Mouse (Mus musculus) liver, postnatal 0 days (tissue): ENCODE data around the gene Abca4. TPM values are rescaled to one million over a fixed set of nuclear protein-coding genes. Genes with fewer than 3 reads are reported as not detected.

ENCODE experiments used
- ATAC-seq: fragments of 200-750 bp; cut with Nextera tagmentation; 2 replicates; pipeline ENCODE4 v1.8.0; 2017; ENCODE audit warnings: mild to moderate bottlenecking, moderate library complexity
- DNase-seq: peaks from one replicate; pipeline ENCODE4 v3.0.0-alpha.2; 2016
- H3K27ac ChIP-seq: fragments of 300-500 bp; sonication (generic); 2 replicates; pipeline ENCODE4 v1.5.1; 2014; ENCODE audit warnings: antibody characterized with exemption, moderate library complexity, mild to moderate bottlenecking, low read depth
- H3K27me3 ChIP-seq: fragments of 300-500 bp; sonication (generic); 2 replicates; pipeline ENCODE4 v1.6.1; 2014; ENCODE audit warnings: low read length, control low read depth, mixed read lengths; ENCODE audit not compliant: insufficient read depth
- H3K36me3 ChIP-seq: fragments of 300-500 bp; sonication (generic); replicated peaks from 2 replicates; pipeline ENCODE4 v1.6.1; 2014; ENCODE audit warnings: mild to moderate bottlenecking, control low read depth, low read length, moderate library complexity, mixed read lengths; ENCODE audit not compliant: insufficient read depth
- H3K4me1 ChIP-seq: fragments of 300-500 bp; sonication (generic); 2 replicates; pipeline ENCODE4 v1.6.1; 2014; ENCODE audit warnings: antibody characterized with exemption, mild to moderate bottlenecking, control low read depth; ENCODE audit not compliant: insufficient read depth
- H3K4me2 ChIP-seq: fragments of 300-500 bp; sonication (generic); 2 replicates; pipeline ENCODE4 v1.6.1; 2014; ENCODE audit warnings: low read depth, mild to moderate bottlenecking, low read length, moderate library complexity, mixed read lengths
- H3K4me3 ChIP-seq: fragments of 300-500 bp; sonication (generic); 2 replicates; pipeline ENCODE4 v1.5.1; 2014; ENCODE audit warnings: low read depth, low read length
- H3K9ac ChIP-seq: fragments of 300-500 bp; sonication (generic); replicated peaks from 2 replicates; pipeline ENCODE4 v1.6.1; 2014; ENCODE audit warnings: mild to moderate bottlenecking, moderate library complexity
- H3K9me3 ChIP-seq: fragments of 300-500 bp; sonication (generic); 2 replicates; pipeline ENCODE4 v1.6.1; 2016; ENCODE audit warnings: mild to moderate bottlenecking, control low read depth, low read length, mixed read lengths
- CTCF ChIP-seq: sonication (generic); IDR thresholded peaks from 2 replicates; pipeline ENCODE4 v1.5.1; 2016; ENCODE audit warnings: antibody characterized with exemption, low read depth
- EP300 ChIP-seq: IDR thresholded peaks from 2 replicates; pipeline ENCODE4 v1.6.1; 2016; ENCODE audit warnings: antibody characterized with exemption, low read depth, mild to moderate bottlenecking
- WGBS: fragments of 180-500 bp; shearing (Covaris S2); extraction: QIAGEN DNeasy Blood & Tissue Kit; methylation state at CpG from one replicate; pipeline ENCODE4 v1.1.7; 2014; ENCODE audit not compliant: insufficient replicate concordance; 5-methylcytosine and 5-hydroxymethylcytosine counted together
- polyA plus RNA-seq: library from polyadenylated mRNA; unstranded; fragments of >200 nt; fragmentation: Nextera tagmentation; extraction: Ambion mirVana; gene quantifications from 2 replicates; pipeline ENCODE4 v1.2.1, GENCODE M21; 2015

The Abca4 gene
- polyA plus RNA-seq, 1 experiment from 2014 or later = 0.40 TPM

- Histone ChIP-seq H3K4me1 (no peaks in the 10 kb centered on the region), H3K4me2 (no peak overlapping the region), H3K27ac (no peak overlapping the region), H3K36me3 (no peaks in the 10 kb centered on the region), H3K9ac (no peak overlapping the region), H3K4me3 (no peak overlapping the region), H3K9me3 (no peaks in the 10 kb centered on the region), H3K27me3 (no peaks in the 10 kb centered on the region)
- 43% methylated on average over 10 of the region's 10 CpGs for WGBS
- peak; percentile 92 for TF ChIP-seq CTCF
- TF ChIP-seq EP300 = no peak
- DNase-seq (peak; percentile 76), ATAC-seq (peak; percentile 75)
Measured at GRCm38 (mm10) chr3:122169616-122170178, 125.5 kb downstream of the Abca4 start.

- H3K4me2 ChIP-seq = no peak overlapping the region
- no peaks in the 10 kb centered on the region for H3K27me3 ChIP-seq
- 76% methylated on average over 10 of the region's 10 CpGs for WGBS
- no peaks in the 10 kb centered on the region for H3K9me3 ChIP-seq
- H3K36me3 ChIP-seq = no peaks in the 10 kb centered on the region
- H3K9ac ChIP-seq = no peak overlapping the region
- ATAC-seq = no peak
- TF ChIP-seq EP300 (no peak), CTCF (no peak)
- H3K4me3 ChIP-seq = no peak overlapping the region
- H3K27ac ChIP-seq = no peak overlapping the region
- H3K4me1 ChIP-seq = no peaks in the 10 kb centered on the region
- no peak for DNase-seq
Measured at GRCm38 (mm10) chr3:122170621-122171309, 126.5 kb downstream of the Abca4 start.

- TF ChIP-seq EP300 (no peak), CTCF (no peak)
- no peak overlapping the region for H3K9ac ChIP-seq
- no peak for ATAC-seq
- no peaks in the 10 kb centered on the region for H3K9me3 ChIP-seq
- no peak for DNase-seq
- no peaks in the 10 kb centered on the region for H3K36me3 ChIP-seq
- no peak overlapping the region for H3K4me2 ChIP-seq
- 78% methylated on average over 15 of the region's 15 CpGs for WGBS
- H3K4me3 ChIP-seq = no peak overlapping the region
- no peaks in the 10 kb centered on the region for H3K27me3 ChIP-seq
- H3K27ac ChIP-seq = no peak overlapping the region
- H3K4me1 ChIP-seq = no peaks in the 10 kb centered on the region
Measured at GRCm38 (mm10) chr3:122173526-122174150, 129.4 kb downstream of the Abca4 start.

- no peak for DNase-seq
- TF ChIP-seq EP300 (no peak), CTCF (no peak)
- no peak overlapping the region for H3K4me2 ChIP-seq
- no peaks in the 10 kb centered on the region for H3K9me3 ChIP-seq
- no peaks in the 10 kb centered on the region for H3K27me3 ChIP-seq
- H3K9ac ChIP-seq = no peak overlapping the region
- H3K36me3 ChIP-seq = no peaks in the 10 kb centered on the region
- H3K4me3 ChIP-seq = no peak overlapping the region
- 66% methylated on average over 6 of the region's 6 CpGs for WGBS
- no peaks in the 10 kb centered on the region for H3K4me1 ChIP-seq
- no peak for ATAC-seq
- H3K27ac ChIP-seq = no peak overlapping the region
Measured at GRCm38 (mm10) chr3:122176018-122176417, 131.8 kb downstream of the Abca4 start.

- DNase-seq = no peak
- no peak overlapping the region for H3K4me2 ChIP-seq
- no peaks in the 10 kb centered on the region for H3K9me3 ChIP-seq
- no peak overlapping the region for H3K27ac ChIP-seq
- no peak overlapping the region for H3K4me3 ChIP-seq
- H3K36me3 ChIP-seq = no peaks in the 10 kb centered on the region
- no peak for ATAC-seq
- no peak overlapping the region for H3K9ac ChIP-seq
- 77% methylated on average over 8 of the region's 8 CpGs for WGBS
- no peak for TF ChIP-seq EP300
- no peak for TF ChIP-seq CTCF
- H3K27me3 ChIP-seq = no peaks in the 10 kb centered on the region
- no peaks in the 10 kb centered on the region for H3K4me1 ChIP-seq
Measured at GRCm38 (mm10) chr3:122176706-122177390, 132.6 kb downstream of the Abca4 start.

- H3K27ac ChIP-seq = no peak overlapping the region
- no peak overlapping the region for H3K4me2 ChIP-seq
- DNase-seq = peak; percentile 32
- peak; percentile 60 for ATAC-seq
- H3K9me3 ChIP-seq = no peaks in the 10 kb centered on the region
- H3K27me3 ChIP-seq = no peaks in the 10 kb centered on the region
- no peaks in the 10 kb centered on the region for H3K36me3 ChIP-seq
- no peaks in the 10 kb centered on the region for H3K4me1 ChIP-seq
- H3K9ac ChIP-seq = no peak overlapping the region
- 55% methylated on average over 11 of the region's 11 CpGs for WGBS
- H3K4me3 ChIP-seq = no peak overlapping the region
- peak; percentile 59 for TF ChIP-seq CTCF
- no peak for TF ChIP-seq EP300
Measured at GRCm38 (mm10) chr3:122184109-122184508, 139.9 kb downstream of the Abca4 start.
